Mouse (Mus musculus): ENCODE measurements around the gene Rgs9.

GRCm38 (mm10) chr11:109218722-109219430 lies 79.1 kb downstream of the Rgs9 start:
- no peak for TF ChIP-seq EP300 (IDR thresholded peaks at IDR 0.05)
- no peak for TF ChIP-seq CTCF (IDR thresholded peaks at IDR 0.05)

Measured in lung, postnatal 0 days (tissue).